Mouse (Mus musculus) frontal cortex, adult 2 months (tissue): ENCODE data around the gene Aldh6a1. TPM values are rescaled to one million over a fixed set of nuclear protein-coding genes. Genes with fewer than 3 reads are reported as not detected.

ENCODE experiments used
- DNase-seq, 2 experiments: peaks; one replicate each; pipeline ENCODE4 v3.0.0; 2022; ENCODE audit warnings: low spot score in 1 of 2; ENCODE audit errors: extremely low spot score in 1 of 2
- polyA plus RNA-seq: library from polyadenylated mRNA; depleted of rRNA; stranded (reverse); fragments of >200 nt; gene quantifications from 2 replicates; pipeline ENCODE4 v1.2.3, GENCODE M21; 2012; rRNA removed

Aldh6a1 gene
- polyA plus RNA-seq = 49.0 and 56.4 TPM in 2 replicates

DNA sequence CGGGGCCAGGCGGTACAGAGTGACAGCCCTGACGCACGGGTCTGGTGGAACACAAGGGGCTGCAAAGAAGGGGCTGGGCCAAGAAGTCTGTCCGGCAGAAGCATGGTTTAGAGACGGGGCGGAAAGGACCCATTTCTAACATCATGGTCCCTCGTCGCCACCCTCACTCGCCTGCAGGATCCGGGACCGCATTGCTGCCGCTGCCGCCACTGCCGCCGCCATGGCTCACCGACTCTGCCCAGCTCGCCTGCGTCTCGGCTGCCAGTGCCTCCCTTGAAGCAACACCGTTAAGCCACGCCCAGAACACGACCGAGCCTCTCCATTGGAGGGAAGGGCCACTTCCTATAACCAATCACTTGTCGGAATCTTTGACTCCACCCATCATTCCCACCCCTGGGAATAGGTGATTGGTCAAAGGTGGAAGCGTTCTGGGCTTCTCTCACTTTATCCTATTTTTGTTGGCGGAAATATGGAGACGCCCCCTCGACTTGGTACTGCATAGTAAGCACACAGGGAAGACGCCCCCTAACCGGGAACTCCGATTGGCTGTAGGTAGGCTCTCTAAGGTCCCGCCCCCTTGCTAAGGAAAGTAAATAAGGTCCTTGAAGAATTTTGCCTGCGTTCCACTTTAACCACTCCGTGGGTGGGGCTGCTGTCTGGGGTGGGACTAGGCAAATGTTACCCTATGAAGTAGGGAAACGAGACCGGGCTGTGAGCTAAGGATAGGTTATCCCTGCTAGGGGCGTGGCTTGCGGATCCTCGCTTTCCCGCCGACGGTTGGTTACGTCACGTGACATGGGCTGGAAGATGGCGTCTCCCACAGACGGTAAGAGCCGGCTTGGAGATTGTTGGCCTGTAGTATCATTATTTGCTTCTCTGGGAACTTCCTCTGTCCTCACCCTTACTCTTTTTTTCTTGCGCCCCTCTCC lies at the start of gene Aldh6a1, which contains the start of gene Lin52:
TSS of gene Aldh6a1 (minus strand) at position 287 of the 929 bp plus-strand sequence.
TSS of gene Lin52 (plus strand) at position 705 of the 929 bp plus-strand sequence.
- peak; percentile 99 to 100 for DNase-seq

DNA sequence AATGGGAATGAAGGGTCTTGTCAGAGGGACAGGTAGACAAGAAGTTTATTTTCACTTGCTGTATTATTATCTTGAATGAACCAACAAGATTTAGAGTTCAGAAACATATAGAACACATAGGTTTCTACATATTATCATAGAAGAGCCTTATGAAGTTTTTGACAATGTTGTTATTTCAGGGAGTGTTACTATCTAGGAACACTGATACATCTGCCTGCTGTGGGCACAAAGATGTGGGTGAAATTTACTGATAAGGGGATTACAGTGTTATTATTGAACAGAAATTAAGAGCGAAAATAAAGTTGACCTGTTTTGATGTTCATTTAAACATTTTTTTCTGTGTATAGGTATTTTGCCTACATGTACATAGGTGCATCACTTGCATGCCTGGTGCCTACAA lies 46.0 kb upstream of the Aldh6a1 start:
- DNase-seq = no peak

GRCm38 (mm10) chr12:84487324-84488056 lies 36.7 kb upstream of the Aldh6a1 start:
- DNase-seq = no peak

DNA sequence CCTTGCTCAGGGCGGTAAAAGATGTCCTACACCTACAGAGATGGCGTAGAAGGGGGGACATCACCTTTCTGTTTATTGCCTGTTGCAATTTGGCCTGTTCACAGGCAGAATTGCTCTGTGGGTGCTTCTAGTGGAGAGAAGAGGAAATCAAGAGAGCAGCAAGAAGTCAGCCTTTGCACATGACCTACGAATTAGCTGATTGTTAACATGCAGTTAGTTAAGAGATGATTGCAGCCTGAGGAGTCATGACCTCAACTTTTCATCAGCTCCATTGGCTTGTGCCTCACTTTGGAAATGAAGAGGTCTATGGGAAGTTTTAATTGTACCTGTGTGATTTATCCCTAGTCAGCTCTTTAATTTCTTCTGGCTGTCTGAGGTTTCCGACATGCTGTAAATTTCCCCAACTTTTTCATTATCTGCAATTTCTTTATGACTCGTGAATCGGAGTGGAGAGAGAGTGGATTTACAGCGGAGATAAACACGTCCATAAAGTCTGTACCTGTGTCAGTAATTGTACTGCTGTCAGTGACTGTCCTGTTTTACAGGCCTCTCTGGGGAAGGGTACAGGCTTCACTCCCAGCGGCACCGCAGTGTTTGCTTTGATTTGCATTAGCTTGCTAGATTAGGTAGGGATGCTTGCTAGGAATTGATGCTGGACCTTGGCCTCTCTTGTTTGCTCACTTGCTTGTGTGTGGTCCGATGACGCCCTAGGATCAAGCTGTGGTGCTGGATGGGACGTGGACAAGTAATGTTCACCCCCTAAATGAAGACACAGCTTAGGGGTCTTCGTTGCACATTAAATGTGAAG lies 32.2 kb upstream of the Aldh6a1 start:
- no peak for DNase-seq

DNA sequence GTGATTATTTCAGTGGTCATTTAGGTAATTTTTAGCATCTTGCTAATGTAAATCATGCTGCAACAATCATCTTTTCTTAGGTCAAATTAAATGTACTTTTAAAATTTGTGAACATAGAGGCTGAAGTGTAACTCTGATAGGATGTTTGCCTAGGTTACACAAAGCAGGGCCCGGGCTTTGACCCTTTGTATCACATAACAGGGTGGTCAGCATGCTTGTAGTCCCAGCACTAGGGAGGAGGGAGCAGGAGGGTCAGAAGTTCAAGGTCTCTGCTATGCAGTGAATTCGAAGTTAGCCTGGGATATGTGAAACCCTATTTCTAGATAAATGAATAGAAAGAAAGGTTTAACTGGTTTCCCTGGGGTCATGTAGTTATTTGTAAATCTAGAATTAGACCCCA lies 30.4 kb upstream of the Aldh6a1 start:
- no peak for DNase-seq

DNA sequence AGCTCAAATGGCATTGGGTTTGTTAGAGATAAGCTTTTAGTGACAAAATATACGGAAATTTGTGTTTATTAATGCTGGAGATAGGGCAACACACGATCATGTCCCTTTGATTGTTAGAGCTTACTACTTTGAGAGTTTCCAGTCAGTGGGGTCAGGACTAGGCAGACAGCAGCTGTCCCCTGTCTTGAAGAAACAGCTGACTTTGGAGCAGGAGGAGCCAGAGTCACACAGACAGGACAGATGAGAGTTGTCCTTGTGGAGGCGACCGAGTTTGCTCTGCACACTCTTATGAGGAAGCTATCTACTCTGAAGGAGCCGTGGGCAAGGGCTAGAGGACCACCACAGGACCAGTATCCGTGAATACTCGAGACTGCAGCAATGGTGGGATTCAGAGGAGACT lies 28.1 kb upstream of the Aldh6a1 start:
- DNase-seq = no peak

DNA sequence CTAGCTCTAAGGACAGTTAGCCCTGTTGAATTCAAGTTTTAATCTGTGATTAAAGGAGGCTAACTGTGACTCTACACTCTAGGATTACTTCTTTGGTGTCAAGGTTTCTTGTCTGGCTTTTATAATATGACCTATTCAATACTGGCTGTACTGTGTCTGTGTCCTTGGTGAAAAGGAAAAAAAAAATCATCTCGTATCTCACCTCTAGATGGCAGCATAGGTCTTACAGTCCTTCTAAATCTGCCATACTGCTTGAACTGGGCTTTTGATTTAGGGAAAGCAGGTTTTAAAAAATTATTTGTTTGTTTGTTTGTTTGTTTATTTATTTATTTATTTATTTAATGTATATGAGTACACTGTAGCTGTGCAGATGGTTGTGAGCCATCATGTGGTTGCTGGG lies 17.9 kb upstream of the Aldh6a1 start:
- peak in 1 of 2 experiments; percentile 81 for DNase-seq

DNA sequence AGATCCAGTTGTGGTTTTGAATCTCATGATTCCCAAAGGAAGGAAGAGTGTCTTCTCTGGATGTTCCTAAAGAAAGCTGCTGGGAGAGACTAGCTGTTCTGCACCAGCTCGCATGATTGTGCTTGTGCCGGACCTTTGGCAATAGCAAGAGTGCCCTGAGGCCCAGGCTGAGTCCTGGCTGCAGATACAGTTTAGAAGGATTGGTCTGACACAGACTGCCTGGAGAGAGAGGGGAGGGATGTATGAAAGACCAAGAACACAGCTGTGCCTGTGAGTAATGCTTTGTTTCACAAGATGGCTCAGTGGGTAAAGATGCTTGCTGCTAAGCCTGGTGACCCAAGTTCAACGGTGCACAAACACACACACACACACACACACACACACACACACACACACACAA lies 12.1 kb upstream of the Aldh6a1 start:
- DNase-seq = no peak

DNA sequence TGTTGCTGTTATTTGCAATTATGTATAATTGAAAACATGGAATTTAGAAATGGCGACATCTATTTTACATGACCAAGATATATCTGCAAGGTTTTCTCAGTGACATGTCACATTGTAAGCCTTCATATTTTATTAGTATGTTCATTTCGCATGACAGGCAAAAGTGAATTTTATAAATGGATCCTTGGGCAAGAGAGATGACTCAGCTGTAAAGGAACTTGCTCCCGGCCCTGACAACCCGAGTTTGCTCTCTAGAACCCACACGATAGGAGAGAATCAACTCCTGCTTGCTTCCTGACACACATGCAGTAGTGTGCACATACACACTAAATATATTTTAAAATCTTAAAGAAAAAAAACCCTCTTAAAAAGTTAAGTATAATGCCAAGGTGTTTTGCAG lies 10.6 kb upstream of the Aldh6a1 start:
- no peak for DNase-seq

DNA sequence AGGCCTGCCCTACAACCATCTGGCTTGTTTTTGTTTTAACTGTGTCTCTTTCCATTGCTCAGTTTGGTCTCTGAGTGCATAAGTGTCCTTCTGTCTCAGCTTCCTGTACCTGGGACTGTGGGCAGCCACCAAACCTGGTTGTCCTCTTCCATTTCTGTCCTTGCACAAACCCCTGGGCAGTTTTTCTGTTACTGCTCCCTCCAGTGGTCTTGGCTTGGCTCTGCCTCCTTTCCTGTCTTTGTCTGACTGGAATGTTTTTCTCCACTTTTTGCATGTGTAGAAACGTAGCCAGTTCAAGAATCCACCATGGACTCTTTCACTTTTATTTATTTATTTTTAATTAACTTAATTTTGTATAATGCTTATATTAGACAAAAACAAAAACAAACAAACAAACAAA lies 9.0 kb upstream of the Aldh6a1 start:
- no peak for DNase-seq

- DNase-seq = no peak
Measured at GRCm38 (mm10) chr12:84456911-84457310, 6.1 kb upstream of the Aldh6a1 start.

- peak in 1 of 2 experiments; percentile 12 for DNase-seq
Measured at GRCm38 (mm10) chr12:84451801-84452200, 997 bp upstream of the Aldh6a1 start.

- DNase-seq = peak; percentile 13 to 37
Measured at GRCm38 (mm10) chr12:84450351-84450717, 470 bp downstream of the Aldh6a1 start.

GRCm38 (mm10) chr12:84449887-84450286 lies 917 bp downstream of the Aldh6a1 start:
- DNase-seq = no peak

DNA sequence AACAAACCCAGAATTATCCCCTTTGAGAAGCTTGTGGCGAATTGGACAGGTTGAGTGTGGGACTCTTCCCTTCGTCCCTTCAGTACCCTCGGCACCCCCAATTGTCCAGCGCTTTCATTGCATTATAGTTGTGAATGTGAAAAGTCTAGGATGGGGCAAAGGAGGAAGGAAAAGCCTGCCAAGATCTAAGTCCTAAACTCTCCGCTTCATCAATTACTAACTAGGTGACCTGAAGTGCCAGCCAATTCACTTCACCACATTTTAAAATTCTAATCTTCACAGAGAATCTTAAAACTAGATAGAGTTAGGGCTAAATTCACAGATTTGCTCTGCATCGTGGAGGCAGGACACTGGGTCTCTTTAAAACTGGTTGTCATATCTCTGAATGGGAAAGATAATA lies 2.6 kb downstream of the Aldh6a1 start:
- no peak for DNase-seq

DNA sequence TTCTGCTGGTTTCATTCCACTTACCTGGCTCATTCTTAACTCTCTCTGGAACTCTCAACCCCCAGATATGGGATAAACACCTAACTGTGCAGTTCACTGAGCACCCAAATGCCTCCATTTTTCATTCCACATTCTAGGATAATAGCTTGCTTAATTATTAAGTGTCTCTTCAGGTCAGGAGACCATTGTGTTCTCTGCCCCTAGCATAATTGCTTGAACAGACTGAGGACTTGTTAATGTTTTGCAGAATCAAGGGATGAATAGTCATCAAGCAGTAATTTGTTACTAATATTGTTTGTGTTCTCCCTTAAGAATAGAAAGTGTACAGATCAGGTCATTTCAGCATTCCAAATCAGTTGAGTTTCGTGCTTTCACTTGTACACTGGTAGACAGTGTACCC lies 3.4 kb downstream of the Aldh6a1 start:
- no peak for DNase-seq

DNA sequence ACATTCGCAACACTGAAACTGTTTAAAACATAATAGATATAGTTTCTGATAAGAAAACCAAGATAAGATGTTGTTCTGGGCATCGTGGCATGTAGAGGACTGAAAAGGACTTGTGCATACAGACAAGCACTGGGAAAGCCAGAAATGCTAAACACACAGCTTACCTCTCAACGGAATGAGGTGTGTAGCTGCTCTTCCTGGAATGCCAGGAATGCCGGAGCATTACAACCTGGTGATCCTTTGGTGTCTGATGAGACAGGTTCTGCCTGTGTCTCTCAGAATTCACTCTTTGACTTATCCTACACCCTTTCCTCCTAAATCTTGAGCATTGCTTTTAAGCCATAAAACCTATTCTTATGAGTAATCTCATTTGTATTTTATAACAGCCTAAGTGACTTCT lies 8.3 kb downstream of the Aldh6a1 start:
- no peak for DNase-seq

DNA sequence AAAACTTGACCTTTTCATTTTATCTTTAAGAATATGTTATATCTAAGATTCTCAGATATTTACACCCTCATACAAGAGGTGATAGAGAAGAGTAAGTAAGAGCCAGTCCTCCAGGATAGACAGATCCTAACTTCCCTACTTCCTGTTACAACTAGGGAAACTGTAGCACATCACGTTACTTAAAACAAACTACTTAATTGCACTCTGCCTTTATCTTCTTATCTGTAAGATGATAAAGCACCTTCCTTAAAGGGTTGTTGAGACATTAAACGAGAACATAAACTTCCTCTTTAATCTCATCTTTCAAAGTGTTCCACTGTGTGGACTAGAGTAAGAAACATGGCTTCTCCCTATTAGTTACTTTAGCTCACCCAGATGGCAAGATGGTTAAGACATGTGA lies 12.1 kb downstream of the Aldh6a1 start:
- DNase-seq = no peak

DNA sequence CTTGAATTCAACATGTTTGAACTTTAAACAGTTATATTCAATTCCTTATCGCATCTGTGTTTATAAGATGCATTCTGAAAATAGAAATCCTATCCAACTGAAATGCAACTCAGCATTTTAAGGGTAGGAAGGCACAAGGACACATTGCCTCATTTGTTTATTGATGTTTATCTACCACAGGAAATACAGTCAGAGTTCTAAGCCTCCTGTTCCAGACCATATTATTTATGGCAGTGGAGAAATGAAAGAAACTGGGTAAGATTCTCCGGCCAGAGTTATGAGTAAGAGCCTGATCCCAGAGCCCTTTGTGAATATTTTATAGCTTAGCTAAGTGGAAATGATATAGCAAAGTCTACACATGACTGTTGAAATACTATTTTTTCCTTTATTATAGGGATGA lies 21.0 kb downstream of the Aldh6a1 start:
- no peak for DNase-seq

DNA sequence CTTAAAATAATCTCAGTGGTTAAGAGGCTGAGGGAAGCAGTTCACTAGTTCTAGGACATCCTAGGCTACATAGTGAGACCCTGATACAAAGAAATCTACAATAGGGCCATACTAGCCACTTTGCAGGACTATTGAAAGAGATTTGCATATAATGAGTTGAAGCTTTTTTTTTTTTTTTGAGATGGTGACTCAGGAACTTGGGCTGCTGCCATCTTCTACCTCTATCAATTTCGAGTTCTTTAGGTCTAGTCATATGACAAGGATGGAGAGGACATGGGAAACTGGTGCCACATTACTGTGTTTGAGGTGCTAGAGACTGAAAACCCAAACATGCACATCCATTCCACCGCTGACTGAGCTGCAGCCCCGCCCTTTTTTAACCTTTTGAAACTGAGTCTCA lies 26.8 kb downstream of the Aldh6a1 start:
- DNase-seq = no peak

GRCm38 (mm10) chr12:84417605-84417922 lies 33.2 kb downstream of the Aldh6a1 start:
- DNase-seq = no peak
